Mouse (Mus musculus) kidney, adult 2 months (tissue): ENCODE measurements around the gene Cntnap1.

Source experiments
- CTCF ChIP-seq: fragments of 200-500 bp; conservative IDR thresholded peaks from 2 replicates; pipeline ENCODE4 v1.5.1; 2011; ENCODE audit warnings: low read depth, mild to moderate bottlenecking, control low read depth, low read length, moderate library complexity, mixed read lengths; ENCODE audit not compliant: insufficient read depth, insufficient read length
- POLR2A ChIP-seq: fragments of 200-500 bp; IDR thresholded peaks from one replicate; pipeline ENCODE4 v1.6.1; 2011; ENCODE audit warnings: low read depth, low read length, control low read depth

GRCm38 (mm10) chr11:101173631-101174388 lies 3.5 kb downstream of the Cntnap1 start:
- TF ChIP-seq CTCF (peak; percentile 71), POLR2A (no peak)
